Mouse (Mus musculus) heart, adult 9 months (tissue): ENCODE measurements at regions not wholly inside any gene's neighbourhood (a gene's known extent, or its start where the extent isn't known, plus 50 kb on each side); places are given as distances from the start of the nearest gene placed in this dataset.

Experiments used
- DNase-seq, 2 experiments: peaks; one replicate each; pipeline ENCODE4 v3.0.0; 2022; ENCODE audit warnings: low spot score in 2 of 2

- DNase-seq = no peak
Measured at GRCm38 (mm10) chr2:9792381-9792780, 88.7 kb upstream of the 4930412O13Rik start.

DNA sequence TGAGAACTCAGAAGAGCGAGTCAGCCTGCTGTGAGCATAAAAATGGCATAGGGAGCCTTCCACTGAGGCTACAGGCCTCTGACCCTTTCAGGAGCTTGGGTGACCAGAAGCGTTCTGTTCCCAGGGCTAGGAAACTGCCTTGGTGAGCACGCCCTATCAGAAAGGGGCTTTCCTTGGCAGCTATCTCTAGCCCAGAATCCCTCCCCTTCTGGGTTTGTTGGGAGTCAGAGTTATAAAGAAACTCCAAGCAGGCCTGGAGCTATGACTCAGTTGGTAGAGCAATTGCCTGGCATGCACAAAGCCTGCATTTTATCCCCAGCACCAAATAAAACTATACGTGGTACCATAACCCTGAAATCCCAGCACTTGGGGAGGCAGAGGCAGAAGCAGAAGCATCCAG is 85.7 kb upstream of the 4930412O13Rik start:
- DNase-seq = no peak

DNA sequence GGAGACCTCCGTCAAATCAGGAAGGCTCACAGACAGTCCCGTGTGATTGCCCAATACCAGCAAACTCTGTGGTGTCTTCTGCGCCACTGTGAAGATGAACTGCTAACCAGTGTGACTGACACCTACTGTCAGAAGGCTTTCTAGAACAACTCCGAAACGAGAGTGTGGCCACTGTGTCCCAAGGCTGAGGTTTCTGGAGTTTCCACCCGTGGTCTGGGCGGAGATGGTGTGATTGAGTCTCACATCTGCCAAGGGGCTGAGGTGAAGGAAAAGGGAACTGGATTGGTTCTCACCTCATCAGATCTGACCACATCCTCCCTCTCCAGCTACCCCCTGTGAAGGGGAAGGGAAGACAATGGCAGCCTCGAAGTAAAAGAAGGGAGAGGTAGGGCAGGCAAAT is 79.6 kb upstream of the 4930412O13Rik start:
- DNase-seq = no peak

DNA sequence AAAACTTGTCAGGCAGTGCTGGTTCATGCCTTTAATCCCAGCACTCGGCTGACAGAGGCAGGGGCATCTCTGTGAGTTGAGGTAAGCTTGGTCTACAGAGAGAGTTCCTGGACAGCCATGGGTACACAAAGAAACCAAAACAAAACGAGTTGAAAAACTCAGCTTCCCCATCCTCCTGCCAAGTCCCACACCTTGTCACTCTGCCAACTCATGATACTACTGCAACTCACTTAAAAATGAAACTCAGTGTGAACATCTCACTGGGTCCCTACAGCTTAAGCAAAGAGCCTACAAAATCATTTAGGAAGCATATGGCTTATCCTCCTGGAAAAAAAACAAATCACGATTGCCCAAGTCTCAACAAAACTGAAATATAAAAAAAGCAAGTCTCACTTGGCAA is 76.7 kb upstream of the 4930412O13Rik start:
- peak in 1 of 2 experiments; percentile 18 for DNase-seq

DNA sequence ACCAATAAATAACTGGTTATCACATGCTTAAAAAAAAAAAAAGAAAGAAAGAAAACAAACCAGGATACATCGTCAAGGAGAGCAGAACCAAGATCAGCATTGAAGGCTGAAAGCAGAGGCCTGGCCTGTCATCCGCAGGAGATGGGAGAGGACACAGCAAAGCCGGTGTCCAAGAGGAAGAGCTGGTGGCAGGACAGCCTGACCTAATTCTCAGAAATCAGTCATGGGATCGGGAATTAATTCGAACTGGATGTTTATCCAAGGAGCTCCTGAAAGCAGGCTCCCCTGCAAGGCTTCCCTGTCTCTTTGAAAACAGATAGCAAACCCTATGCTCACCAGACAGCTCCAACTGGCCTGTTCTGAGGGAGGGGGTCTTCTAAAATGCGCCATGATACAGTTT is 75.5 kb upstream of the 4930412O13Rik start:
- DNase-seq = no peak
